In the genomic region with DNA sequence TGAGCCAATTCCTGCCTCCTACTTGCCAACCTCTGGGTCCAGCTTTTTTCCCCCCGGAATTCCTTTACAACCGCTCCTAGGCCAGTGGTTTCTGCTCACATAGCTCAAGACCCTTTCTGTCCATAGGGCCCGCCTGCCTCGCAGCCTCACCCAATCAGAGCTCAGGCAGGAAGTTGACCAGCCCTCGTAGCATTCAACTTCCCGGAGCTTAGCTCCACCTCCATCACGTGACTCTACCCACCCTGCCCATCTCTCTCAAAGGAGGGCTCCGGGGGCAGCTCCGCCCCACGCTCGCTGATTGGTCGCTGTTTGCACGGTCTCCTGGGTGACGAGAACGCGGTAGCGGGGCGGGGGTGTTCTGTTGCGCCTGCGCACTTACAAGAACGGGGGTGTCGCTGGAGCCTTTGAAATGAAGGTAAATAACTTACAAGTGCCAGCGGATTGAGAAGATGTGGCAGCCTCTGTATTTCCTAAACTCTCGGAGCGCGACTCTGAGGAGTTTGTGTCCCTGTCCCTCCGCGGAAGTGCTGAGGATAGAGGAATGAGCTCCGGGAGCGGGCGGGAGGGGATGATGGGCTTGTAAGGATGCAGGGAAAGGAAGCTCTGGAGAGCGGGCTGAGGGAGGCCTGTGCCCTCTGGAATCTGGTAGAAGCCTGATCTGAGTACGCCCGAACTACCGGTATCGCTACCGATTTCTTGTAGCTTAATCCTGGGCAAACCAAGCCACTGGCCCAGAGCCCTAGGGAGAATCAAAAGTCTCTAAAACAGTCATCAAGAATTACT, we compare ENCODE assay signal across 8 mouse cellular contexts. TPM values are rescaled to one million over a fixed set of nuclear protein-coding genes. Genes with fewer than 3 reads are reported as not detected.
DNase-seq lines count a peak whose midpoint lies in the region; ATAC-seq and TF ChIP-seq lines count a peak whose summit lies in the region.

TSS of gene Wdr19 (plus strand) at position 351 of the 783 bp plus-strand sequence.

- no peak for TF ChIP-seq CTCF in ES-Bruce4 (IDR thresholded peaks at IDR 0.05; ENCODE audit: low read depth, low read length)
- TF ChIP-seq CTCF in liver, postnatal 0 days (IDR thresholded peaks at IDR 0.05; ENCODE audit: low read depth) = no peak

- no peaks in the 10 kb centered on the region for H3K9me3 ChIP-seq in ES-Bruce4 (replicated peaks; ENCODE audit: control insufficient read depth, insufficient read depth, low read length, poor library complexity, severe bottlenecking)
- H3K9me3 ChIP-seq in forebrain, embryonic 13.5 days (replicated peaks) = no peaks in the 10 kb centered on the region
- no peaks in the 10 kb centered on the region for H3K9me3 ChIP-seq in liver, postnatal 0 days (ENCODE audit: low read length)
- H3K9me3 ChIP-seq in neural tube, embryonic 14.5 days (ENCODE audit: control insufficient read depth, low read length) = no peaks in the 10 kb centered on the region

- H3K36me3 ChIP-seq in ES-Bruce4 (ENCODE audit: control insufficient read depth, insufficient read depth, low read length, poor library complexity, severe bottlenecking) = no peaks in the 10 kb centered on the region
- H3K36me3 ChIP-seq in forebrain, embryonic 13.5 days (ENCODE audit: poor library complexity, severe bottlenecking) = 0 out of 2 replicates have a peak, but pooled peaks cover 7% of the 10 kb centered on the region
- no peaks in the 10 kb centered on the region for H3K36me3 ChIP-seq in liver, postnatal 0 days (replicated peaks; ENCODE audit: insufficient read depth, low read length)
- no peaks in the 10 kb centered on the region for H3K36me3 ChIP-seq in neural tube, embryonic 14.5 days (ENCODE audit: control insufficient read depth, insufficient read depth, low read length)

- TF ChIP-seq POLR2A in ES-Bruce4 (IDR thresholded peaks at IDR 0.05; ENCODE audit: insufficient read depth, low read length) = peak; percentile 87

- WGBS in forebrain, embryonic 13.5 days = under 1% methylated on average over 37 of the region's 37 CpGs
- under 1% methylated on average over 37 of the region's 37 CpGs for WGBS in large intestine, adult 2 months
- under 1% methylated on average over 37 of the region's 37 CpGs for WGBS in liver, postnatal 0 days (ENCODE audit: insufficient replicate concordance)
- WGBS in neural tube, embryonic 14.5 days = 0% methylated on average over 37 of the region's 37 CpGs

- no peaks in the 10 kb centered on the region for H3K4me1 ChIP-seq in ES-Bruce4 (ENCODE audit: control insufficient read depth, insufficient read depth, low read length)
- H3K4me1 ChIP-seq in forebrain, embryonic 13.5 days = peaks cover 9% of the 10 kb centered on the region
- H3K4me1 ChIP-seq in liver, postnatal 0 days (ENCODE audit: insufficient read depth) = peaks cover 6% of the 10 kb centered on the region; the same call in 1 of the 2 replicates
- H3K4me1 ChIP-seq in neural tube, embryonic 14.5 days (ENCODE audit: control insufficient read depth, insufficient read depth, low read length) = 0 out of 2 replicates have a peak, but pooled peaks cover 5% of the 10 kb centered on the region

- H3K27me3 ChIP-seq in ES-Bruce4 (ENCODE audit: control insufficient read depth, insufficient read depth, low read length, poor library complexity, severe bottlenecking) = no peaks in the 10 kb centered on the region
- no peaks in the 10 kb centered on the region for H3K27me3 ChIP-seq in forebrain, embryonic 13.5 days
- H3K27me3 ChIP-seq in liver, postnatal 0 days (ENCODE audit: insufficient read depth, low read length) = no peaks in the 10 kb centered on the region
- H3K27me3 ChIP-seq in neural tube, embryonic 14.5 days (ENCODE audit: control insufficient read depth, insufficient read depth, low read length) = no peaks in the 10 kb centered on the region

- TF ChIP-seq EP300 in ES-Bruce4 (IDR thresholded peaks at IDR 0.05; ENCODE audit: insufficient read depth, low read depth, low read length) = no peak
- no peak; the same call in 1 of the 2 replicates for TF ChIP-seq EP300 in liver, postnatal 0 days (IDR thresholded peaks at IDR 0.05; ENCODE audit: low read depth)

- intact Hi-C loops in heart, postnatal 10 days (cut with DNase I) = no loop called here

- peak within 1 kb of the TSS; percentile 81 for H3K4me2 ChIP-seq in forebrain, embryonic 13.5 days
- peak within 1 kb of the TSS; percentile 92 for H3K4me2 ChIP-seq in liver, postnatal 0 days (ENCODE audit: low read depth, low read length)
- H3K4me2 ChIP-seq in neural tube, embryonic 14.5 days (ENCODE audit: low read depth, low read length) = peak within 1 kb of the TSS; percentile 60

- peak within 1 kb of the TSS; percentile 52 for H3K9ac ChIP-seq in ES-Bruce4 (ENCODE audit: low read depth, poor library complexity, severe bottlenecking)
- H3K9ac ChIP-seq in forebrain, embryonic 13.5 days = peak within 1 kb of the TSS; percentile 74
- peak within 1 kb of the TSS; percentile 67 for H3K9ac ChIP-seq in liver, postnatal 0 days (replicated peaks)
- H3K9ac ChIP-seq in neural tube, embryonic 14.5 days (replicated peaks; ENCODE audit: low read depth, low read length) = peak within 1 kb of the TSS; percentile 56

- no peak within 1 kb of the TSS for H3K27ac ChIP-seq in ES-Bruce4 (ENCODE audit: insufficient read depth, low read length)
- peak within 1 kb of the TSS; percentile 63 for H3K27ac ChIP-seq in forebrain, embryonic 13.5 days
- peak within 1 kb of the TSS; percentile 60 for H3K27ac ChIP-seq in liver, postnatal 0 days (ENCODE audit: low read depth)
- peak within 1 kb of the TSS; percentile 52; the same call in 1 of the 2 replicates for H3K27ac ChIP-seq in neural tube, embryonic 14.5 days (ENCODE audit: low read depth, low read length)

- peak; percentile 98 for ATAC-seq in cerebellum, adult (ENCODE audit: insufficient number of reproducible peaks, low FRiP score, low TSS enrichment)
- ATAC-seq in forebrain, embryonic 13.5 days = peak; percentile 100
- peak; percentile 100 for ATAC-seq in liver, postnatal 0 days
- peak; percentile 100 for ATAC-seq in neural tube, embryonic 14.5 days (ENCODE audit: low read depth)

- peak; percentile 99 for DNase-seq in heart, postnatal 10 days
- peak; percentile 98 for DNase-seq in large intestine, adult 2 months (ENCODE audit: low read depth, low spot score)
- peak; percentile 97 for DNase-seq in liver, postnatal 0 days
- DNase-seq in testis, postnatal 10 days (ENCODE audit: low spot score) = peak; percentile 98

- H3K4me3 ChIP-seq in ES-Bruce4 (ENCODE audit: low read depth, low read length) = peak within 1 kb of the TSS; percentile 72
- peak within 1 kb of the TSS; percentile 62 for H3K4me3 ChIP-seq in forebrain, embryonic 13.5 days
- peak within 1 kb of the TSS; percentile 64 for H3K4me3 ChIP-seq in liver, postnatal 0 days (ENCODE audit: low read depth, low read length)
- H3K4me3 ChIP-seq in neural tube, embryonic 14.5 days (ENCODE audit: low read depth, low read length) = peak within 1 kb of the TSS; percentile 53

RNA-seq across cellular contexts. Expression of gene Wdr19, which starts in this region (rescaled TPM):
- 13.8 and 13.9 TPM in 2 replicates for polyA plus RNA-seq in ES-Bruce4 (2011; ENCODE audit: insufficient read depth, insufficient read length, low read depth, missing spikeins)
- polyA plus RNA-seq in forebrain, embryonic 13.5 days (2015; fragmentation: Nextera tagmentation; extraction: Ambion mirVana) = 10.4 and 12.6 TPM in 2 replicates
- total RNA-seq in heart, postnatal 10 days (2021) = 1 to 10 TPM; 2.6 to 3.0 TPM
- polyA plus RNA-seq in large intestine, adult 2 months (2012; rRNA removed) = 0.72 and 1.7 TPM in 2 replicates
- polyA plus RNA-seq in liver, postnatal 0 days (2015; fragmentation: Nextera tagmentation; extraction: Ambion mirVana) = 0.71 and 1.1 TPM in 2 replicates
- 15.4 and 15.6 TPM in 2 replicates for polyA plus RNA-seq in neural tube, embryonic 14.5 days (2014; fragmentation: Nextera tagmentation; extraction: Ambion mirVana)
